Mouse (Mus musculus): ENCODE data around the gene Myoc.
"Not testable (repeated sequence)": the region's sequence is repeated elsewhere in the genome, so short reads cannot be mapped to it uniquely, and the experiment has no call there.

Myoc gene

DNA sequence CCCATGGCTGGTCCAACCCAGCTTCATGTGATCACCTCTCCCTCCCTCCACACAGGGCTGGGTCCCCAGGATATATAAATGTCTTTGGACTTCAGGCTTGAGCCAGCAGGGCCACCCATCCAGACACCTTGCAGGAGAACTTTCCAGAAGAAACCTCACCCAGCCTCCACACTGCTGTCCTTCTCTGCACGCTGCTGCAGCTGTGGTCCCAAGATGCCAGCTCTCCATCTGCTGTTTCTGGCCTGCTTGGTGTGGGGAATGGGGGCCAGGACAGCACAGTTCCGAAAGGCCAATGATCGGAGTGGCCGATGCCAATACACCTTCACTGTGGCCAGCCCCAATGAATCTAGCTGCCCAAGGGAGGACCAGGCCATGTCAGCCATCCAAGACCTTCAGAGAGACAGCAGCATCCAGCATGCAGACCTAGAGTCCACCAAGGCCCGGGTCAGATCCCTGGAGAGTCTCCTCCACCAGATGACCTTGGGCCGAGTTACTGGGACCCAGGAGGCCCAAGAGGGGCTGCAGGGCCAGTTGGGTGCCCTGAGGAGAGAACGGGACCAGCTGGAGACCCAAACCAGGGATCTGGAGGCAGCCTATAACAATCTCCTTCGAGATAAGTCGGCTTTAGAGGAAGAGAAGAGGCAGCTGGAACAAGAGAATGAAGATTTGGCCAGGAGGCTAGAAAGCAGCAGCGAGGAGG is at the start of gene Myoc:
Myoc (plus strand) TSS at position 105 of the 700 bp plus-strand sequence.
- no peak for DNase-seq (ENCODE audit: low spot score)

DNA sequence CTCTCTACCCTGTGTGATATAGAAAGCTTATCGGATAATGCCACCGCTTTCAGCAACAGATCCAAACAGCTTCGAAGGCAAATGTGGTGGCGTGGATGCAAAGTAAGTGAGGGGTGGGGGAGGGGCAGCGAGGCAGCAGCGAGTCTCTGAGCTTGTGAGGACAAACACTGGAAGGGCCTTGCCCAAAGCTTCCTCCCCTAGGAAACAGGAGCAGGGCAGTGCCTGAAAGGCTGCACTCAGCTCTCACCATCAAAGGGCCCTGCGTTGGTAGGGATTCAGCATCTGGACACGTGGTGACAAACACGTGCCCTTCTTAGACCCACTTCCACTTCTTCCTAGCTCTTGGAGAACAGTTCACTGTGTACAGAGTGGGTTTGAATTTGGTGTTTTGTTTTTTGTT is 49.5 kb upstream of the Myoc start:
- DNase-seq (ENCODE audit: low spot score), result peak; percentile 68

DNA sequence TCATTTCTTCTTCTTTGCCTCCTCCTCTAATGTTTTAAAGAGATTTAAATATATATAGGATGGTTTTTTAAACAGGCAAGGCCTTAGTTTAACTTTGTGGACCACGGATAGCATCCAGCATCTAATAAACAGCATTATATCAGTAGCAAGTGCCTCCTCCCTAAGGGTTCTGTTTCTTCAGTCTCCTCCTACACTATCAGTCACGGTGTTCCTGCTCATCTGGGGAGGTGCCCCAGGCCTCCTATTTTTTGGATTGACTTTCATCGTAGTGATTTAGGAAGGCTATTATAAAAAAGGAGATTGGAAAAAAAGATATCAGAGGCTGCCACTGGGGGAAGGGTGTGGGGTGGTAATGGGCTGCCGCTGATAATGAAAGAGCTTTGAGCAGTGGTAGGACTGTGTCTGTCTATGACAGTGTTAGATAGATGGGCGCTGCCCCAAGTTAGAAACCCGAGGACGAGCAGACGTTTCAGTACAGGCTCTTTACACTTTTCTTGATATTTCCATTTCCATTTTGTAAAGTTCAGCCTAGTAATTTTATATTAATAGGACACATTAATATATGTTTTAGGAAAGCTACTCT is 48.4 kb upstream of the Myoc start:
- peak; percentile 31 for DNase-seq (ENCODE audit: low spot score)

- DNase-seq (ENCODE audit: low spot score), result no peak
Measured at GRCm38 (mm10) chr1:162597379-162598102, 41.4 kb upstream of the Myoc start.

DNA sequence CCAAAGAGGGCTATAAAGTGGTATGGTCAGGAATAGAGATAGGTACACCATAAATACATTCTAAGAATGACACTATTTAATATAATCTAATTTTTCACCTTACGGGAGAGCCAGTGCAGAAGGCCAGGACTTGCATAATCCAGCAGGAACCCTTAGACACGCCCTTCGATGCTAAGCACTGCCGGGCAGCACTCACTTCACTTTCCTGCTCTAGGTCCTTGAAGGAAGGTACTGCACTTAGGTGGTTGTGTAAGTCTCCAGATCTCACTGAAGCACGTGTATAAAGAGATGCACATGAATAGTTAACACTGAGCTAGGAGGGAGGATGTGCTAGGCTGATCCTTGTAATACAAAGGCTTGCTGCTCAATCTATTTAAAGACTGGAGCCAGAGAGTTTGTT is 39.3 kb upstream of the Myoc start:
- no peak for DNase-seq (ENCODE audit: low spot score)

DNA sequence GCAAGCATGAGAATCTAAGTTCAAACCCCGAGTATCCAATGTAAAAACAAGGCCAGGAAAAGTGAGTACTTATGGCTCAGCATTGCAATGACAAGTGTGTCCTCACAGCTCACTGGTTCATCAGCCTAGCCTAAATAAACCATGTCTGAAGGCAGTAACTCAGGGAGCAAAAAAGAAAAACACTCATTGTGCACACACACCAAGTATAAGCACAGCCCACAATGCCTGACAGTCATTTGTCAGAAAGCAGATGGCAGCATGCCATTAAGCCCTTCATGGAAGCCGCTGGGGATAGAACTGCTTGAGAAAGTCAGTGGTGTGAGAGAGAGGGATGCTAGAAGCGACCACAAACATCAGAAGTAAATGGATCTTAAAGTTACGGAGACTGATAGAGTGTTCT is 37.7 kb upstream of the Myoc start:
- no peak for DNase-seq (ENCODE audit: low spot score)

GRCm38 (mm10) chr1:162608127-162608526 is 30.8 kb upstream of the Myoc start:
- DNase-seq (ENCODE audit: low spot score), result no peak

DNA sequence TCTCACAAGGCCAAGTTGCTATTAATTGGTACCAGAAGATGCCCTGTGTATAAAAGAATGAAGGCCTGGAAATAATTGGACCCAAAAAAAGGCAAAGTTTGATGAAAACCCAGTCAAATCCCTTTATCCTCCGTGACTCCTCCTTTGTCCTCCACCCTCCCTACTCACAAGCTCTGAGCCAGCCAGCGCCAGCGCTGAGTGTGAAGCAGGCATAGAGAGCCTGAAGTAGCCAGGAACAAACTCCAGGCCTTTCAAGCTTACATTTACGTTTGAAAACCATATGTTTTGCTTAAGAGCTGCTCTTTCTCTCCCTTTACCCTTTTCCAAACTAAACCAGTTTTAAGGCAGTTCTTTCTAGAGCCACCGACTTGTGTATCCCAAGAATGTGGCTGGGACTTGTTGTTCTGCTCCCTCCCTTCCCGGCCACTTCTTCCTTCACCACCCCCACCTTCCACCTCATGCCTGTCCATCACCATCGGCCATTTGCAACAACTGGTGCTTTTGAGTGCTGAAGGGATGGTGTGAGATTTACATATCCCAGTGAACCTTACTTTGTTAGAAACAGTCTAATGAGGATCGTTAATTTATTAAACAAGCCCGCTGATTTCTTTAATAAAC is 29.2 kb upstream of the Myoc start:
- DNase-seq (ENCODE audit: low spot score), result no peak

DNA sequence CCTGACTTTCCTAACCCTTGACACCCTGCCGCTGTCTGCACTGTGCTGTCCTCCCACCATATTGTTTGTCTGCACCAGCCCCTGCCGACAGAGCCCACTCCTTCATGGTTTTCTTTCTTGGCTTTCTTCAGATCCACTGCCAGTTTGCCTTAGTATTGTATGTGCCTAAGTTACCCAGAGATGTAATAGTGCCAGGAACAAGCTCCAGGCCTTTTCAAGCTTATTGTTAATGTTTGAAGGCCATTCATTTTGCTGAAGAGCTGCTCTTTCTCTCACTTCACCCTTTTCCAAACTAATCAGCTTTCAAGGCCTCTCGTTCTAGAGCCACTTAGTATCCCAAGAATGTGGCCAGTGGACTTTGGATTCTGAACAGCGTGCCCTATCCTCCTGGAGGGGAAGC is 27.8 kb upstream of the Myoc start:
- no peak for DNase-seq (ENCODE audit: low spot score)

DNA sequence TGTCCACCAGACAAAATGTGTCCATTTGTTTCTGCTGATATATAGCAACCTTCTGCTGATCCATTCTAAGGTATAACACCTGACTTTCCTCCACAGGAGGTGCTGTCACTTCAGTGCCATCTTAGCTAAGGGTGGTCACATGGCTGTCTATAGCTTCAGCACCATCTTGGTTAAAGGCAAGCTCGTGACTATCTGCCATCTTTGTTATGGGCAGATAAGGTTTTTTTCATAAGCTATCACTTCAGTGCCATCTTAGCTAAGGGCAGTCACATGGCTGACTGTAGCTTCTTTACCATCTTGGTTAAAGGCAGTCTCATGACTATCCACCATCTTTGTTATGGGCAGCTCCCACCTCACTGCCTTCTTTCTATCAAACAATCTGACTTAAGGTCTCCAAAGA is 23.4 kb upstream of the Myoc start:
- no peak for DNase-seq (ENCODE audit: low spot score)

DNA sequence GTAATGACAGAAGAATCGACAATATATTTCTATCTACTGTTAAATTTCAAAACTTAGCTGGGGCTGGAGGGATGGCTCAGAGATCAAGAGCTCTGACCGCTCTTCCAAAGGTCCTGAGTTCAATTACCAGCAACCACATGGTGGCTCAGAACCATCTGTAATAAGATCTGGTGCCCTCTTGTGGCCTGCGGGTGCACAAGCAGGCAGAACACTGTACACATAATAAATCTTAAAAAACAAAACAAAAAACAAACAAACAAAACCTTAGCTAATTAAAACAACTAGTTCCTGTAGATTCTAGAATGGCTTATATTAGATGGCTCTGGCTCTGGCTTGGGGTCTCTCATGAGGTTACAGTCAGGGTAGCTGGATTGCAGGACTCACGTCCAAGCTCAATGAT is 18.5 kb upstream of the Myoc start:
- DNase-seq (ENCODE audit: low spot score), result no peak

GRCm38 (mm10) chr1:162623895-162624294 is 15.1 kb upstream of the Myoc start:
- DNase-seq (ENCODE audit: low spot score), result no peak

DNA sequence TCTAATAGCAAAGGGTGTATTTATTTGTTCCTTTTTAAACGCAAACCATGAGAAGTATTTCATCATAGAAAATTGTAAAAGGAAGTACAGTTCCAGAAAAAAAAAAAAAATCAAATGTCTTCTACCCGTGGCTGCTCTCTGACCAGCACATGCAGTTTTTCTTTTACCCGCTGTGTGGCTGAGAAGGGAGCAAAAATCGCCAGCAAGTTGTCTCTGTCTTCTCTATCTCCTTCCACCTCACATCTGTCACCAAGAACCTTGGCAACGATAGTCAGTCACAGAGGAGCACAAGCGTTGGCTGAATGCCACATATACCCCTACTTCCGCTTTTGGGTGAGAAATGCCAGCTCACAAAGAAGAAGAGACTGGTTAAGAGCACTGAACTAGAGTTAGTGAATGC is 13.7 kb upstream of the Myoc start:
- DNase-seq (ENCODE audit: low spot score), result peak; percentile 37

- DNase-seq (ENCODE audit: low spot score), result peak; percentile 47
Measured at GRCm38 (mm10) chr1:162627821-162628220, 11.1 kb upstream of the Myoc start.

DNA sequence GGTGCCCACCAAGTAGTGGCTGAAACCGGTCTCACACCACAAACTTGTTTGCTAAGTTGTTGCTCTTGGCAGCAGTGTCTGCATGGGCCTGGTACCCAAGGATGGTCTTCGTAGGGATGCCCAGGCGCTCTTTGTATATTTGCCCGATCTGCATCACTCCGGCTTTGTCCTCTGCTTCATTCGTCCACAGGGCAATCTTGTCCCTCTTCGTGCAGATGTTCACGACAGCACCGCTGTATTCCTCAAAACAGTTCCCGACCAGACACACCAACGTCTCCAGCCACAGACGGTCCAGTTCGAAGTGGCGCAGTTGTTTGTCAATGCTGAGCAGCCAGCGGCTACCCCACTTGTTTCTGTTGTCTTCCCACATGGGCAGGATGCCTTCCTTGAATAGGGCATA is 10.6 kb upstream of the Myoc start:
- not testable (repeated sequence) for DNase-seq (ENCODE audit: low spot score)

- peak; percentile 26 for DNase-seq (ENCODE audit: low spot score)
Measured at GRCm38 (mm10) chr1:162635291-162635931, 3.5 kb upstream of the Myoc start.

DNA sequence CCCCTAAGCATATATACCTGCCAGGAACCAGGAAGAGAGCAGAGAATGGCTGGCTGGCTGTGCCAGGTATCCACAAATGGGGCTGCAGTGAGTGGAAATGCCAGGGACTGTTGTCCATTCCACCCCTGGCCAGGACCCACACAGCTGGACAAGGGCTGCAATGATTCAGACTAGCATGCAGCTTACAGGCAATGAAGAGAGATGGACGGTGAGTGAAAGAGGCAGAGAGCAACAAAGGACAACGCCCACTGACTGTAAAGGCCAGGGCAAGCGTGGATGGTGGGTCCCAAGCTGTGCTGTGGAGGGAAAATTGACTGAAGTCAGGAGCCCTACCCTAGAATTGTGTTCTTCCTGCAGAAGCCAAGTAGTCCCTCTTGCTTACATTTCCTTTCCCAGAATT is 2.4 kb upstream of the Myoc start:
- DNase-seq (ENCODE audit: low spot score), result no peak

DNA sequence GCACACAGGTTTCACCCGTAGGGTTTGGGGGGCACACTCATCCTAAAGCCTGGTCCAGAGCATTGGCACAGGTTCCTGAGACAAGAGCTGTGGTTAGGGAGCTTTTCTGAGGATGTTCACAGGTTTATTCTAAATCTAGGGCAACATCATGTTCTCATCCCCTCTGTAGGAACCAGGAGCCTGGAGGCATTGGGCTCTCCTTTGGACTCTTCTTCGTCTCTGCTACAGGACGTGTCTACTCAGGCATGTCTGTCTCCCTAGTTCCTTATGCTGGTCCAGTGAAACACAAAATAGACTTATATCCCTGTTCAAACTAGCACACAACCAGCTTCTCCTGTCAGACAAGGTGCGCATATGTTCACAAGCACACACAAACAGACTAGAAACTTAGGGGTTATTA is 420 bp upstream of the Myoc start:
- no peak for DNase-seq (ENCODE audit: low spot score)

- DNase-seq (ENCODE audit: low spot score), result no peak
Measured at GRCm38 (mm10) chr1:162639861-162640260, 906 bp downstream of the Myoc start.

GRCm38 (mm10) chr1:162642591-162642990 is 3.6 kb downstream of the Myoc start:
- no peak for DNase-seq (ENCODE audit: low spot score)

GRCm38 (mm10) chr1:162643752-162644151 is 4.8 kb downstream of the Myoc start:
- peak; percentile 91 for DNase-seq (ENCODE audit: low spot score)

- no peak for DNase-seq (ENCODE audit: low spot score)
Measured at GRCm38 (mm10) chr1:162646083-162646686, 7.2 kb downstream of the Myoc start.
